Mouse (Mus musculus) heart, adult 2 months (tissue): Measurements from ENCODE around the gene Bckdha. TPM values are rescaled to one million over a fixed set of nuclear protein-coding genes. Genes with fewer than 3 reads are reported as not detected.

Experiments used
- DNase-seq, 2 experiments: peaks; one replicate each; pipeline ENCODE4 v3.0.0; 2021
- H3K27ac ChIP-seq: fragments of 200-600 bp; 2 replicates; pipeline ENCODE4 v1.8.1; 2022
- H3K27me3 ChIP-seq: fragments of 200-500 bp; 2 replicates; pipeline ENCODE4 v1.6.1; 2012; ENCODE audit warnings: mild to moderate bottlenecking, low read length, inconsistent platforms, mixed read lengths; ENCODE audit not compliant: control insufficient read depth, insufficient read depth
- H3K36me3 ChIP-seq: fragments of 200-500 bp; 2 replicates; pipeline ENCODE4 v1.6.1; 2012; ENCODE audit warnings: low read length, inconsistent platforms; ENCODE audit not compliant: control insufficient read depth, insufficient read depth
- H3K4me1 ChIP-seq: fragments of 200-500 bp; 2 replicates; pipeline ENCODE4 v1.6.1; 2011; ENCODE audit warnings: low read length; ENCODE audit not compliant: control insufficient read depth, insufficient read depth
- H3K4me3 ChIP-seq: fragments of 200-600 bp; 2 replicates; pipeline ENCODE4 v1.8.1; 2022
- H3K79me2 ChIP-seq: fragments of 200-500 bp; replicated peaks from 2 replicates; pipeline ENCODE4 v1.6.1; 2012; ENCODE audit warnings: mild to moderate bottlenecking, inconsistent platforms, low read length, moderate library complexity, mixed read lengths; ENCODE audit not compliant: control insufficient read depth, insufficient read depth
- H3K9ac ChIP-seq: fragments of 200-500 bp; 2 replicates; pipeline ENCODE4 v1.6.1; 2012; ENCODE audit warnings: low read depth, mild to moderate bottlenecking, control low read depth, inconsistent platforms, low read length, mixed read lengths
- CTCF ChIP-seq: fragments of 200-600 bp; IDR thresholded peaks from 2 replicates; pipeline ENCODE4 v1.8.1; 2022; ENCODE audit warnings: antibody characterized with exemption, mild to moderate bottlenecking, moderate library complexity
- EP300 ChIP-seq: fragments of 200-500 bp; IDR thresholded peaks from 2 replicates; pipeline ENCODE4 v1.6.1; 2011; ENCODE audit warnings: low read depth, low read length, control low read depth; ENCODE audit not compliant: insufficient read depth
- POLR2A ChIP-seq: fragments of 200-500 bp; IDR thresholded peaks from 2 replicates; pipeline ENCODE4 v1.6.1; 2011; ENCODE audit warnings: mild to moderate bottlenecking, low read depth, low read length, control low read depth; ENCODE audit not compliant: insufficient read depth
- WGBS: fragments of 180-500 bp; shearing (Covaris S2); methylation state at CpG from one replicate; pipeline ENCODE4 v1.1.7; 2018; 5-methylcytosine and 5-hydroxymethylcytosine counted together
- intact Hi-C: fragments of 180-260 bp; cut with DNase I; formaldehyde crosslinking; loops from one replicate; pipeline ENCODE4 v1.15.1; 2025
- polyA plus RNA-seq: library from polyadenylated mRNA; depleted of rRNA; stranded (reverse); fragments of >200 nt; gene quantifications from 2 replicates; pipeline ENCODE4 v1.2.3, GENCODE M21; 2012
- total RNA-seq, 2 experiments: library from RNA; stranded (reverse); gene quantifications; 2 replicates each; pipeline ENCODE4 v1.2.3; 2021

The Bckdha gene
- total and polyA plus RNA-seq, 3 experiments, result 225 to 545 (median 312) TPM

GRCm38 (mm10) chr7:25625594-25626250, 33.1 kb downstream of the Bckdha start:
- peak in 1 of 2 experiments; percentile 50 for DNase-seq
- Histone ChIP-seq H3K4me1 (peaks cover 6% of the 10 kb centered on the region), H3K27me3 (no peaks in the 10 kb centered on the region), H3K9ac (no peak overlapping the region), H3K4me3 (no peak overlapping the region), H3K36me3 (no peaks in the 10 kb centered on the region), H3K27ac (peak overlapping the region; percentile 81), H3K79me2 (no peaks in the 10 kb centered on the region)
- TF ChIP-seq POLR2A (no peak), EP300 (no peak), CTCF (peak; percentile 64)
- intact Hi-C loops, result loop anchor here (2.0 kb wide), 1 partner anchor 33 kb away; the partner anchor contains the start of genes Bckdha and Exosc5
- WGBS, result 75% methylated on average over 10 of the region's 10 CpGs

GRCm38 (mm10) chr7:25624851-25625250, 33.9 kb downstream of the Bckdha start:
- H3K36me3 ChIP-seq, result no peaks in the 10 kb centered on the region
- DNase-seq, result peak; percentile 74
- H3K27me3 ChIP-seq, result no peaks in the 10 kb centered on the region
- no peak overlapping the region for H3K9ac ChIP-seq
- no peaks in the 10 kb centered on the region for H3K79me2 ChIP-seq
- TF ChIP-seq EP300, result 0 out of 2 replicates have a peak, but pooled peaks have one; percentile 67
- TF ChIP-seq POLR2A, result 0 out of 2 replicates have a peak, but pooled peaks have one; percentile 20
- no peak for TF ChIP-seq CTCF
- no peak overlapping the region for H3K27ac ChIP-seq
- intact Hi-C loops, result no loop called here
- WGBS, result 41% methylated on average over 5 of the region's 5 CpGs
- no peak overlapping the region for H3K4me3 ChIP-seq
- H3K4me1 ChIP-seq, result peaks cover 6% of the 10 kb centered on the region

DNA sequence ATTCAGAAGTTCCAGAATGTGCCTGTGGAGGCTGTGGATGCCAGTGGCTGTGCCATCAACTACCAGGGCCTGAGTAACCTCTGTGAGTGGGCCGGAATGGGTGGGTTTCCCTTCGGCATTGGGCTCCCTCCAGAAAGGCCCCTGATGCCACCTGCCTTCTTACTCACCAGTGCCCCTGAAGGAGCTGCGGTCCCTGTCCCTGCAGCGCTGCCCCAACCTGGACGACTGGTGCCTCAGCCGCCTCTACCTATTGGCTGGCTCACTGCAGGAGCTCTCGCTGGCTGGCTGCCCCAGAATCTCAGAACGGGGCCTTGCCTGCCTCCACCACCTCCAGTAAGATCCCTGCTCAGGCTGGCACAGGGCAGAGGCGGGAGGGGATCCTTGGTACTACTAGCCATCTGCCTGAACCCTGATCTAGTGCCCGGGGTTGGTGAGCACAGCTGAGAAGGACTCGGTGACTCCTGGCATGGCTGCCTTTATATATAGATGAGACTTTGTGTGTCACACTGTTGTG, 34.9 kb downstream of the Bckdha start:
- H3K4me3 ChIP-seq, result no peak overlapping the region
- no peak overlapping the region for H3K9ac ChIP-seq
- 87% methylated on average over 11 of the region's 11 CpGs for WGBS
- H3K4me1 ChIP-seq, result peaks cover 6% of the 10 kb centered on the region
- H3K79me2 ChIP-seq, result no peaks in the 10 kb centered on the region
- no peak for DNase-seq
- H3K36me3 ChIP-seq, result no peaks in the 10 kb centered on the region
- intact Hi-C loops, result no loop called here
- no peak overlapping the region for H3K27ac ChIP-seq
- no peaks in the 10 kb centered on the region for H3K27me3 ChIP-seq
- TF ChIP-seq POLR2A (no peak), EP300 (no peak), CTCF (no peak)

DNA sequence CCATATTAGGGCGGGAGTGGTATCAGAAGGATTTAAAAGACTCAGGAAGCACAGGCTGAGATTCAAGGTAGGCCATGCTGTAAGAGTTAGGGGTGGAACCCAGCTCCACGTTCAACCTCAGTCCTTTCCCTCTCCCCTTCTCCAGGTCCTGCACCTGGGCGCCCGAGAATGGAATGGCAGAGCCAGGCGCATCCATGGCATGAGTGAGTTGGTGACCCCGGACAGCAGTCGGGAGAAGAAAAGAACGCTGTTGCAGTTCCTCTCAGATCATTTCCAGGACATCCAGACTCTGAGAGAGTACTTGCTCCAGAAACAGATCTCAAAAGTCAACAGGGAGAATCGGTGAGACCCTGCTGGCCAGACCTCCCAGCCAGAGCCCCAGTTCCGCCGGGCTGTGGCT, 38.0 kb downstream of the Bckdha start:
- Histone ChIP-seq H3K4me1 (peaks cover 1% of the 10 kb centered on the region; the same call in 1 of the 2 replicates), H3K9ac (no peak overlapping the region), H3K27ac (no peak overlapping the region), H3K79me2 (no peaks in the 10 kb centered on the region), H3K27me3 (no peaks in the 10 kb centered on the region), H3K36me3 (no peaks in the 10 kb centered on the region), H3K4me3 (no peak overlapping the region)
- peak in 1 of 2 experiments; percentile 19 for DNase-seq
- intact Hi-C loops, result no loop called here
- TF ChIP-seq POLR2A, result no peak
- no peak for TF ChIP-seq CTCF
- no peak for TF ChIP-seq EP300
- WGBS, result 88% methylated on average over 11 of the region's 11 CpGs

DNA sequence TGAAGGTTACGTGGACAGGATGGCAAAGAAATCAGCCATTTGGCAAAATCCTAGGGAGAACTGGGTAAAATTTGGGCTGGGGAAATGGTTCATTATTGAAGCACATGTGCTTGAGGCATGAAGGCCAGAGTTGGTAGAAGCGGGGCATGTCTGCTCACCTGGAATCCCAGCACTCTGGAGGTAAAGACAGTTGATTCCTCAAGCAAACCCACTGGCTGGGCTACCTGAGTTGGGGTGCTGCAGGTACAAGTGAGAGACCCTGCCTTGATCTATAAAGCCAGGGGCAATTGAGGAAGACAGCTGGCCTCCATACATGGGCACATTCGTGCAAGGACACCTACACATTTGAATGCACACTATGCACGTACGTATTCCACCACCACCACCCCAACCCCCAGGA, 38.7 kb downstream of the Bckdha start:
- H3K27me3 ChIP-seq, result no peaks in the 10 kb centered on the region
- intact Hi-C loops, result no loop called here
- TF ChIP-seq CTCF (no peak), EP300 (no peak)
- H3K79me2 ChIP-seq, result no peaks in the 10 kb centered on the region
- H3K9ac ChIP-seq, result no peak overlapping the region
- peak overlapping the region; percentile 72 for H3K4me3 ChIP-seq
- H3K4me1 ChIP-seq, result peaks cover 1% of the 10 kb centered on the region; the same call in 1 of the 2 replicates
- H3K27ac ChIP-seq, result peak overlapping the region; percentile 96; the same call in 1 of the 2 replicates
- DNase-seq, result peak in 1 of 2 experiments; percentile 17
- 95% methylated on average over 5 of the region's 5 CpGs for WGBS
- H3K36me3 ChIP-seq, result no peaks in the 10 kb centered on the region

DNA sequence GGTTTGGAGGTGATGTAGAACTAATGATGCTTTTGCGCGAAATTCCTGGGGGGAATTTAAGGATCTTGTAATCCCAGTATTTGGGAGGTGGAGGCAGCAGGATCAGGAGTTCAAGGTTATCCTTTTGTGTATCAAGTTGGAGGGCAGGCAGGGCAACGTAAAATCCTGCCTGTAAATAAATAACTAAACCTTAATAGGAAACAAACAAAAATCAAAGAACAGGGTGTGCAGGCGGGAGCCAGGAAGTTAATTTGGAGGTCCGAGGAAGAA, 39.1 kb downstream of the Bckdha start:
- peak overlapping the region; percentile 96 for H3K27ac ChIP-seq
- 32% methylated on average over 5 of the region's 5 CpGs for WGBS

More for the DNA sequence above, 39.1 kb downstream of the Bckdha start:
- Histone ChIP-seq H3K36me3 (no peaks in the 10 kb centered on the region), H3K9ac (peak overlapping the region; percentile 41), H3K27me3 (no peaks in the 10 kb centered on the region), H3K79me2 (no peaks in the 10 kb centered on the region), H3K4me1 (peaks cover 1% of the 10 kb centered on the region; the same call in 1 of the 2 replicates), H3K4me3 (peak overlapping the region; percentile 72)
- TF ChIP-seq POLR2A (no peak), EP300 (no peak), CTCF (no peak)
- intact Hi-C loops, result loop anchor here (2.0 to 5.0 kb wide), 2 partner anchors 37 to 397 kb away; partner anchors contain the start of genes Dedd2 and Zfp526
- no peak for DNase-seq
